Mouse (Mus musculus) heart, embryonic 10.5 days (tissue): ENCODE results near the gene Tpm3. TPM values are rescaled to one million over a fixed set of nuclear protein-coding genes. Genes with fewer than 3 reads are reported as not detected.

Experiments used
- DNase-seq: peaks from one replicate; pipeline ENCODE4 v3.0.0-alpha.2; 2017; ENCODE audit warnings: low spot score
- H3K27ac ChIP-seq: fragments of 300-500 bp; sonication (generic); 2 replicates; pipeline ENCODE4 v1.5.1; 2016; ENCODE audit warnings: mild to moderate bottlenecking
- H3K27me3 ChIP-seq: fragments of 300-500 bp; sonication (generic); 2 replicates; pipeline ENCODE4 v1.6.1; 2016; ENCODE audit warnings: mild to moderate bottlenecking; ENCODE audit not compliant: poor library complexity, insufficient read depth, severe bottlenecking
- H3K36me3 ChIP-seq: fragments of 300-500 bp; sonication (generic); 2 replicates; pipeline ENCODE4 v1.6.1; 2016; ENCODE audit warnings: mild to moderate bottlenecking, moderate library complexity
- H3K4me1 ChIP-seq: fragments of 300-500 bp; sonication (generic); 2 replicates; pipeline ENCODE4 v1.6.1; 2016; ENCODE audit warnings: mild to moderate bottlenecking
- H3K4me3 ChIP-seq: fragments of 300-500 bp; sonication (generic); 2 replicates; pipeline ENCODE4 v1.5.1; 2016; ENCODE audit warnings: mild to moderate bottlenecking, moderate library complexity
- H3K9me3 ChIP-seq: fragments of 300-500 bp; sonication (generic); 2 replicates; pipeline ENCODE4 v1.6.1; 2016; ENCODE audit warnings: mild to moderate bottlenecking, moderate library complexity
- WGBS: fragments of 180-500 bp; shearing (Covaris S2); methylation state at CpG from one replicate; pipeline ENCODE4 v1.1.7; 2016; 5-methylcytosine and 5-hydroxymethylcytosine counted together
- microRNA counts: library from miRNA; unstranded; fragments of <30 nt; microRNA quantifications from one replicate; lab custom pipeline; 2017
- microRNA-seq: library from miRNA; unstranded; fragments of <30 nt; microRNA quantifications from one replicate; pipeline ENCODE4, GENCODE M21; 2017
- polyA plus RNA-seq: library from polyadenylated mRNA; unstranded; fragments of >200 nt; fragmentation: Nextera tagmentation; extraction: Ambion mirVana; gene quantifications from 2 replicates; pipeline ENCODE4 v1.2.1, GENCODE M21; 2016

Gene Tpm3
- polyA plus RNA-seq, 1 experiment from 2014 or later: 489 TPM

- Histone ChIP-seq H3K4me3 (no peak overlapping the region), H3K4me1 (peaks cover 3% of the 10 kb centered on the region; the same call in 1 of the 2 replicates), H3K36me3 (0 out of 2 replicates have a peak, but pooled peaks cover 3% of the 10 kb centered on the region), H3K27ac (no peak overlapping the region), H3K27me3 (no peaks in the 10 kb centered on the region), H3K9me3 (no peaks in the 10 kb centered on the region)
- WGBS: 84% methylated on average over 6 of the region's 6 CpGs
- no peak for DNase-seq
Observed at GRCm38 (mm10) chr3:90127881-90128280, 55.4 kb downstream of the Tpm3 start.

- Histone ChIP-seq H3K4me3 (no peak overlapping the region), H3K4me1 (peaks cover 3% of the 10 kb centered on the region; the same call in 1 of the 2 replicates), H3K36me3 (no peaks in the 10 kb centered on the region), H3K9me3 (no peaks in the 10 kb centered on the region), H3K27ac (no peak overlapping the region), H3K27me3 (no peaks in the 10 kb centered on the region)
- no peak for DNase-seq
- WGBS: 78% methylated on average over 3 of the region's 3 CpGs
Observed at GRCm38 (mm10) chr3:90132745-90133144, 60.3 kb downstream of the Tpm3 start.

- 85% methylated on average over 1 of the region's 1 CpGs for WGBS
- H3K9me3 ChIP-seq: no peaks in the 10 kb centered on the region
- no peak overlapping the region for H3K4me3 ChIP-seq
- H3K27ac ChIP-seq: no peak overlapping the region
- no peaks in the 10 kb centered on the region for H3K27me3 ChIP-seq
- H3K36me3 ChIP-seq: no peaks in the 10 kb centered on the region
- H3K4me1 ChIP-seq: peaks cover 3% of the 10 kb centered on the region; the same call in 1 of the 2 replicates
- DNase-seq: no peak
Observed at GRCm38 (mm10) chr3:90133331-90133730, 60.9 kb downstream of the Tpm3 start.

GRCm38 (mm10) chr3:90134483-90134882, 62.0 kb downstream of the Tpm3 start:
- Histone ChIP-seq H3K9me3 (no peaks in the 10 kb centered on the region), H3K4me3 (no peak overlapping the region), H3K36me3 (no peaks in the 10 kb centered on the region), H3K4me1 (peaks cover 3% of the 10 kb centered on the region; the same call in 1 of the 2 replicates), H3K27ac (no peak overlapping the region), H3K27me3 (no peaks in the 10 kb centered on the region)
- no peak for DNase-seq
- WGBS: 45% methylated on average over 3 of the region's 3 CpGs

GRCm38 (mm10) chr3:90134993-90135392, 62.5 kb downstream of the Tpm3 start:
- Histone ChIP-seq H3K27ac (no peak overlapping the region), H3K4me1 (peaks cover 3% of the 10 kb centered on the region; the same call in 1 of the 2 replicates), H3K4me3 (no peak overlapping the region), H3K27me3 (no peaks in the 10 kb centered on the region), H3K36me3 (no peaks in the 10 kb centered on the region), H3K9me3 (no peaks in the 10 kb centered on the region)
- no peak for DNase-seq
- 84% methylated on average over 5 of the region's 5 CpGs for WGBS

GRCm38 (mm10) chr3:90136660-90137059, 64.2 kb downstream of the Tpm3 start:
- Histone ChIP-seq H3K36me3 (no peaks in the 10 kb centered on the region), H3K4me1 (no peaks in the 10 kb centered on the region), H3K27ac (no peak overlapping the region), H3K27me3 (no peaks in the 10 kb centered on the region), H3K9me3 (no peaks in the 10 kb centered on the region), H3K4me3 (no peak overlapping the region)
- no peak for DNase-seq
- 33% methylated on average over 13 of the region's 13 CpGs for WGBS

GRCm38 (mm10) chr3:90137606-90138005, 65.2 kb downstream of the Tpm3 start:
- Histone ChIP-seq H3K4me3 (no peak overlapping the region), H3K27ac (no peak overlapping the region), H3K36me3 (no peaks in the 10 kb centered on the region), H3K27me3 (no peaks in the 10 kb centered on the region), H3K4me1 (no peaks in the 10 kb centered on the region), H3K9me3 (no peaks in the 10 kb centered on the region)
- no peak for DNase-seq
- WGBS: 60% methylated on average over 1 of the region's 1 CpGs

- Histone ChIP-seq H3K36me3 (no peaks in the 10 kb centered on the region), H3K4me1 (no peaks in the 10 kb centered on the region), H3K9me3 (no peaks in the 10 kb centered on the region), H3K27ac (no peak overlapping the region), H3K4me3 (no peak overlapping the region), H3K27me3 (no peaks in the 10 kb centered on the region)
- WGBS: 89% methylated on average over 3 of the region's 3 CpGs
- DNase-seq: no peak
Observed at GRCm38 (mm10) chr3:90139962-90140361, 67.5 kb downstream of the Tpm3 start.

GRCm38 (mm10) chr3:90145461-90145860, 73.0 kb downstream of the Tpm3 start:
- no peak overlapping the region for H3K4me3 ChIP-seq
- H3K27me3 ChIP-seq: no peaks in the 10 kb centered on the region
- no peaks in the 10 kb centered on the region for H3K4me1 ChIP-seq
- H3K9me3 ChIP-seq: no peaks in the 10 kb centered on the region
- WGBS: 71% methylated on average over 3 of the region's 3 CpGs
- no peak overlapping the region for H3K27ac ChIP-seq
- no peak for DNase-seq
- no peaks in the 10 kb centered on the region for H3K36me3 ChIP-seq

GRCm38 (mm10) chr3:90146651-90147050, 74.2 kb downstream of the Tpm3 start:
- H3K4me1 ChIP-seq: no peaks in the 10 kb centered on the region
- H3K36me3 ChIP-seq: no peaks in the 10 kb centered on the region
- no peak overlapping the region for H3K4me3 ChIP-seq
- no peak overlapping the region for H3K27ac ChIP-seq
- H3K9me3 ChIP-seq: no peaks in the 10 kb centered on the region
- no peaks in the 10 kb centered on the region for H3K27me3 ChIP-seq
- DNase-seq: no peak
- 88% methylated on average over 1 of the region's 1 CpGs for WGBS

MicroRNAs encoded within 50 kb of the gene (microRNA counts, 519-probe panel; counts per million panel counts)
- microRNA mmu-miR-190b (lab: Ali Mortazavi, UCI): not detected

Small RNA genes lying within 50 kb of the gene (microRNA-seq; reads per million reads assigned to microRNA genes)
- gene Mir190b: 16.2 reads per million, percentile 30 among the genes with 10 or more reads in this experiment

Other genes starting within 250 kb of the Tpm3 start
- gene She, start 241.3 kb upstream of the Tpm3 start, polyA plus RNA-seq: 5.4 and 5.9 TPM in 2 replicates
- 0.28 and 0.48 TPM in 2 replicates for gene Il6ra, start 159.5 kb upstream of the Tpm3 start, polyA plus RNA-seq
- 15.3 and 17.7 TPM in 2 replicates for gene Atp8b2, start 109.1 kb upstream of the Tpm3 start, polyA plus RNA-seq
- 114 and 150 TPM in 2 replicates for gene Hax1, start 73.9 kb upstream of the Tpm3 start, polyA plus RNA-seq
- 172 and 185 TPM in 2 replicates for gene 4933434E20Rik, start 21.0 kb upstream of the Tpm3 start, polyA plus RNA-seq
- 174 and 197 TPM in 2 replicates for gene Ubap2l, start 20.0 kb upstream of the Tpm3 start, polyA plus RNA-seq
- 0.46 and 0.48 TPM in 2 replicates for gene Nup210l, start 31.5 kb downstream of the Tpm3 start, polyA plus RNA-seq
- 807 and 845 TPM in 2 replicates for gene Rps27, start 141.0 kb downstream of the Tpm3 start, polyA plus RNA-seq
- 27.9 and 29.2 TPM in 2 replicates for gene Rab13, start 141.0 kb downstream of the Tpm3 start, polyA plus RNA-seq
- 75.1 and 92.0 TPM in 2 replicates for gene Jtb, start 158.9 kb downstream of the Tpm3 start, polyA plus RNA-seq
- gene Creb3l4, start 170.9 kb downstream of the Tpm3 start, polyA plus RNA-seq: 2.1 and 2.2 TPM in 2 replicates
- gene Slc39a1, start 175.5 kb downstream of the Tpm3 start, polyA plus RNA-seq: 51.3 and 79.6 TPM in 2 replicates
- 14.4 and 21.6 TPM in 2 replicates for gene Crtc2, start 181.5 kb downstream of the Tpm3 start, polyA plus RNA-seq
- gene Dennd4b, start 192.5 kb downstream of the Tpm3 start, polyA plus RNA-seq: 4.6 and 7.0 TPM in 2 replicates
- gene Gatad2b, start 220.5 kb downstream of the Tpm3 start, polyA plus RNA-seq: 10.6 and 11.8 TPM in 2 replicates